Mouse (Mus musculus): ENCODE measurements around the gene Me1.

- TF ChIP-seq CTCF (IDR thresholded peaks at IDR 0.05; ENCODE audit: low read depth) (no peak), EP300 (IDR thresholded peaks at IDR 0.05; ENCODE audit: low read depth) (no peak)
These were observed 34.1 kb upstream of the Me1 start for GRCm38 (mm10) chr9:86729811-86730210.

All from liver, postnatal 0 days (tissue).